28 mouse cellular contexts compared by ENCODE assay signal in the genomic region with DNA sequence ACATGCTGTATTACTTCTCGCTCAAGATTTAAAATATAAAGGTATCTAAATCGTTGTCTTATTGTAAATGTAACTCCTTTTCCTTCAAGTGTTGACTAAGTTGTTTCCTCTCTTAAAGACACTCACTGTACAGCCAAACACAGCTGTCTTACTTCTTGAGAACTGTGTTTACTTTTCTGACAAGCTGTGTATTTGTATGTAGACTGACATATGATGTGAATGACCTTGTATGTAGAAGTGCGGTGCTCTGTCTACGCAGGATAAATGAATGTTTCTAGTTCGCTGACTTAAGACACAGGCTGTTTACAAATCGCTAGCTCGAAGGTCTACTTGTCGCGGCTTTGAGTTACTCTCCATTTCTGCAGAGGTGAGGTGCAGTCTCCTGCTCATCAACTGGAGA.
"Had no signal": no experiment of that assay in that cellular context is flagged by ENCODE, and none has a peak within 500 bp of the region (broad histone marks: within the 10 kb centered on the region; RNA-seq: fewer than 3 reads in every experiment).

No protein-coding gene starts in this region.

- H3K4me1 ChIP-seq: embryonic facial prominence, embryonic 10.5 days; embryonic facial prominence, embryonic 12.5 days; embryonic facial prominence, embryonic 13.5 days; embryonic facial prominence, embryonic 15.5 days; forebrain, embryonic 10.5 days; forebrain, embryonic 12.5 days; forebrain, embryonic 13.5 days; forebrain, embryonic 15.5 days had no signal

- H3K4me2 ChIP-seq: embryonic facial prominence, embryonic 12.5 days; embryonic facial prominence, embryonic 13.5 days; embryonic facial prominence, embryonic 15.5 days; forebrain, embryonic 12.5 days; forebrain, embryonic 13.5 days; forebrain, embryonic 15.5 days had no signal

- H3K27me3 ChIP-seq: embryonic facial prominence, embryonic 12.5 days; embryonic facial prominence, embryonic 15.5 days; forebrain, embryonic 12.5 days; forebrain, embryonic 13.5 days; forebrain, embryonic 15.5 days had no signal

- H3K9me3 ChIP-seq: embryonic facial prominence, embryonic 10.5 days; embryonic facial prominence, embryonic 12.5 days; embryonic facial prominence, embryonic 13.5 days; embryonic facial prominence, embryonic 15.5 days; forebrain, embryonic 10.5 days; forebrain, embryonic 12.5 days; forebrain, embryonic 13.5 days; forebrain, embryonic 15.5 days had no signal

- DNase-seq: cerebellum, adult 2 months; cerebellum, adult 8-10 months; cerebellum, adult 9-10 months; cerebellum, adult 9-11 months; cerebellum, postnatal 10 days; cerebellum, postnatal 14 days; cerebellum, postnatal 25 days; cerebellum, postnatal 36 days; embryo, embryonic 11 days; forebrain, postnatal 0 days; gastrocnemius, adult 2 months; gastrocnemius, postnatal 10 days; gastrocnemius, postnatal 14 days; gastrocnemius, postnatal 25 days; gastrocnemius, postnatal 36 days; heart, adult 11 months; heart, adult 18-20 months had no signal

- ATAC-seq: forebrain, embryonic 13.5 days; forebrain, embryonic 14.5 days; forebrain, embryonic 15.5 days; forebrain, embryonic 16.5 days; forebrain, postnatal 0 days had no signal

- H3K4me3 ChIP-seq: embryonic facial prominence, embryonic 10.5 days; embryonic facial prominence, embryonic 12.5 days; embryonic facial prominence, embryonic 13.5 days; embryonic facial prominence, embryonic 15.5 days; erythroblast, embryonic 14.5 days; forebrain, embryonic 10.5 days; forebrain, embryonic 12.5 days; forebrain, embryonic 13.5 days; forebrain, embryonic 15.5 days; gastrocnemius, adult 2 months had no signal

- H3K9ac ChIP-seq: embryonic facial prominence, embryonic 12.5 days; embryonic facial prominence, embryonic 13.5 days; embryonic facial prominence, embryonic 15.5 days; forebrain, embryonic 12.5 days; forebrain, embryonic 13.5 days; forebrain, embryonic 15.5 days; forebrain, postnatal 0 days had no signal

- H3K27ac ChIP-seq: embryonic facial prominence, embryonic 10.5 days; embryonic facial prominence, embryonic 12.5 days; embryonic facial prominence, embryonic 13.5 days; embryonic facial prominence, embryonic 15.5 days; forebrain, embryonic 10.5 days; forebrain, embryonic 12.5 days; forebrain, embryonic 13.5 days; forebrain, embryonic 15.5 days had no signal
